Mouse (Mus musculus): ENCODE measurements around the gene Mrps31. TPM values are rescaled to one million over a fixed set of nuclear protein-coding genes. Genes with fewer than 3 reads are reported as not detected.

The Mrps31 gene
- total RNA-seq (2018; cell fraction: chromatin; rRNA removed): 10 to 100 TPM in 10 of 26 experiments, 1 to 10 TPM in 16; 1.1 to 17.6 (median 7.0) TPM
- total RNA-seq (2018; cell fraction: cytosol; rRNA removed): 10 to 100 TPM in 22 of 26 experiments, 1 to 10 TPM in 4; 7.2 to 16.3 (median 12.6) TPM
- total RNA-seq (2018; cell fraction: nucleus; rRNA removed): 10 to 100 TPM in 9 of 26 experiments, 1 to 10 TPM in 17; 2.7 to 19.2 (median 6.4) TPM
- 13.7 to 20.2 TPM (median 18.1 TPM) in 3 replicates for polyA plus RNA-seq (2018)

- Histone ChIP-seq H3K4me3 (ENCODE audit: inconsistent target) (peak within 1 kb of the TSS; percentile 93), H3K79me2 (ENCODE audit: inconsistent target) (peaks cover 50% of the 10 kb centered on the region), H3K27ac (peak within 1 kb of the TSS; percentile 58), H3K36me3 (ENCODE audit: inconsistent target) (peaks cover 8% of the 10 kb centered on the region; the same call in 1 of the 2 replicates)
- under 1% methylated on average over 25 of the region's 25 CpGs for WGBS (ENCODE audit: missing documents)
Measured at GRCm38 (mm10) chr8:22411282-22411702, at the start of gene Mrps31. Mrps31 (plus strand) TSS chr8:22411361.

- Histone ChIP-seq H3K36me3 (ENCODE audit: inconsistent target) (no peaks in the 10 kb centered on the region), H3K4me3 (ENCODE audit: inconsistent target) (no peak overlapping the region), H3K79me2 (ENCODE audit: inconsistent target) (no peaks in the 10 kb centered on the region), H3K27ac (no peak overlapping the region)
- WGBS (ENCODE audit: missing documents): 93% methylated on average over 5 of the region's 5 CpGs
Measured at GRCm38 (mm10) chr8:22376311-22376710, 34.9 kb upstream of the Mrps31 start.

GRCm38 (mm10) chr8:22376903-22377302, 34.3 kb upstream of the Mrps31 start:
- 58% methylated on average over 5 of the region's 5 CpGs for WGBS (ENCODE audit: missing documents)
- no peaks in the 10 kb centered on the region for H3K36me3 ChIP-seq (ENCODE audit: inconsistent target)

GRCm38 (mm10) chr8:22380934-22381333, 30.2 kb upstream of the Mrps31 start:
- Histone ChIP-seq H3K27ac (no peak overlapping the region), H3K4me3 (ENCODE audit: inconsistent target) (no peak overlapping the region), H3K79me2 (ENCODE audit: inconsistent target) (no peaks in the 10 kb centered on the region), H3K36me3 (ENCODE audit: inconsistent target) (no peaks in the 10 kb centered on the region)
- WGBS (ENCODE audit: missing documents): 96% methylated on average over 11 of the region's 11 CpGs

More at GRCm38 (mm10) chr8:22376903-22377302, 34.3 kb upstream of the Mrps31 start:
- no peak overlapping the region for H3K4me3 ChIP-seq (ENCODE audit: inconsistent target)
- no peaks in the 10 kb centered on the region for H3K79me2 ChIP-seq (ENCODE audit: inconsistent target)
- no peak overlapping the region for H3K27ac ChIP-seq

GRCm38 (mm10) chr8:22382824-22383595, 28.2 kb upstream of the Mrps31 start:
- Histone ChIP-seq H3K36me3 (ENCODE audit: inconsistent target) (no peaks in the 10 kb centered on the region), H3K79me2 (ENCODE audit: inconsistent target) (no peaks in the 10 kb centered on the region), H3K4me3 (ENCODE audit: inconsistent target) (no peak overlapping the region), H3K27ac (no peak overlapping the region)
- WGBS (ENCODE audit: missing documents): 93% methylated on average over 19 of the region's 19 CpGs

- H3K79me2 ChIP-seq (ENCODE audit: inconsistent target): no peaks in the 10 kb centered on the region
- 91% methylated on average over 6 of the region's 6 CpGs for WGBS (ENCODE audit: missing documents)
- no peak overlapping the region for H3K4me3 ChIP-seq (ENCODE audit: inconsistent target)
- H3K27ac ChIP-seq: no peak overlapping the region
- H3K36me3 ChIP-seq (ENCODE audit: inconsistent target): no peaks in the 10 kb centered on the region
Measured at GRCm38 (mm10) chr8:22385158-22385557, 26.0 kb upstream of the Mrps31 start.

GRCm38 (mm10) chr8:22389874-22390273, 21.3 kb upstream of the Mrps31 start:
- 92% methylated on average over 10 of the region's 10 CpGs for WGBS (ENCODE audit: missing documents)
- no peak overlapping the region for H3K4me3 ChIP-seq (ENCODE audit: inconsistent target)
- H3K36me3 ChIP-seq (ENCODE audit: inconsistent target): no peaks in the 10 kb centered on the region
- H3K79me2 ChIP-seq (ENCODE audit: inconsistent target): no peaks in the 10 kb centered on the region
- H3K27ac ChIP-seq: no peak overlapping the region

GRCm38 (mm10) chr8:22390766-22391463, 20.2 kb upstream of the Mrps31 start:
- 53% methylated on average over 8 of the region's 8 CpGs for WGBS (ENCODE audit: missing documents)
- Histone ChIP-seq H3K79me2 (ENCODE audit: inconsistent target) (no peaks in the 10 kb centered on the region), H3K36me3 (ENCODE audit: inconsistent target) (no peaks in the 10 kb centered on the region)

GRCm38 (mm10) chr8:22394471-22394870, 16.7 kb upstream of the Mrps31 start:
- Histone ChIP-seq H3K27ac (no peak overlapping the region), H3K4me3 (ENCODE audit: inconsistent target) (no peak overlapping the region), H3K36me3 (ENCODE audit: inconsistent target) (no peaks in the 10 kb centered on the region), H3K79me2 (ENCODE audit: inconsistent target) (no peaks in the 10 kb centered on the region)
- 87% methylated on average over 4 of the region's 4 CpGs for WGBS (ENCODE audit: missing documents)

More at GRCm38 (mm10) chr8:22390766-22391463, 20.2 kb upstream of the Mrps31 start:
- no peak overlapping the region for H3K4me3 ChIP-seq (ENCODE audit: inconsistent target)
- no peak overlapping the region for H3K27ac ChIP-seq

- Histone ChIP-seq H3K4me3 (ENCODE audit: inconsistent target) (no peak overlapping the region), H3K27ac (no peak overlapping the region), H3K79me2 (ENCODE audit: inconsistent target) (no peaks in the 10 kb centered on the region), H3K36me3 (ENCODE audit: inconsistent target) (no peaks in the 10 kb centered on the region)
- 97% methylated on average over 8 of the region's 8 CpGs for WGBS (ENCODE audit: missing documents)
Measured at GRCm38 (mm10) chr8:22395256-22395655, 15.9 kb upstream of the Mrps31 start.

- WGBS (ENCODE audit: missing documents): 4% methylated on average over 13 of the region's 13 CpGs
- Histone ChIP-seq H3K36me3 (ENCODE audit: inconsistent target) (no peaks in the 10 kb centered on the region), H3K27ac (no peak overlapping the region), H3K79me2 (ENCODE audit: inconsistent target) (no peaks in the 10 kb centered on the region), H3K4me3 (ENCODE audit: inconsistent target) (peak overlapping the region; percentile 46)
Measured at GRCm38 (mm10) chr8:22397811-22398141, 13.4 kb upstream of the Mrps31 start.

- no peaks in the 10 kb centered on the region for H3K79me2 ChIP-seq (ENCODE audit: inconsistent target)
- no peaks in the 10 kb centered on the region for H3K36me3 ChIP-seq (ENCODE audit: inconsistent target)
- WGBS (ENCODE audit: missing documents): under 1% methylated on average over 68 of the region's 77 CpGs
- H3K4me3 ChIP-seq (ENCODE audit: inconsistent target): peak within 1 kb of the TSS; percentile 67
- peak within 1 kb of the TSS; percentile 31; the same call in 1 of the 2 replicates for H3K27ac ChIP-seq
Measured at GRCm38 (mm10) chr8:22398142-22398951, 12.8 kb upstream of the Mrps31 start, which contains the start of gene Slc25a15. Slc25a15 (minus strand) TSS chr8:22398597.

- no peaks in the 10 kb centered on the region for H3K36me3 ChIP-seq (ENCODE audit: inconsistent target)
- H3K27ac ChIP-seq: no peak overlapping the region
- H3K79me2 ChIP-seq (ENCODE audit: inconsistent target): no peaks in the 10 kb centered on the region
- WGBS (ENCODE audit: missing documents): 80% methylated on average over 8 of the region's 8 CpGs
- H3K4me3 ChIP-seq (ENCODE audit: inconsistent target): peak overlapping the region; percentile 67
Measured at GRCm38 (mm10) chr8:22399285-22399880, 11.8 kb upstream of the Mrps31 start.

- no peak overlapping the region for H3K27ac ChIP-seq
- 92% methylated on average over 4 of the region's 4 CpGs for WGBS (ENCODE audit: missing documents)
- no peak overlapping the region for H3K4me3 ChIP-seq (ENCODE audit: inconsistent target)
- no peaks in the 10 kb centered on the region for H3K79me2 ChIP-seq (ENCODE audit: inconsistent target)
- no peaks in the 10 kb centered on the region for H3K36me3 ChIP-seq (ENCODE audit: inconsistent target)
Measured at GRCm38 (mm10) chr8:22400593-22400992, 10.6 kb upstream of the Mrps31 start.
